Mouse (Mus musculus) left cerebral cortex, adult 2 months (tissue): ENCODE data around the gene Zfp981. TPM values are rescaled to one million over a fixed set of nuclear protein-coding genes. Genes with fewer than 3 reads are reported as not detected.
"Not testable (repeated sequence)": the region's sequence is repeated elsewhere in the genome, so short reads cannot be mapped to it uniquely, and the experiment has no call there.

Experiments
- DNase-seq, 2 experiments: peaks; one replicate each; pipeline ENCODE4 v3.0.0; 2021 to 2022; ENCODE audit warnings: low spot score in 2 of 2, mixed read lengths in 1 of 2; ENCODE audit errors: extremely low spot score in 1 of 2
- H3K27ac ChIP-seq: fragments of 200-600 bp; 2 replicates; pipeline ENCODE4 v1.8.1; 2022
- H3K4me3 ChIP-seq: fragments of 200-600 bp; 2 replicates; pipeline ENCODE4 v1.8.1; 2022
- CTCF ChIP-seq: fragments of 200-600 bp; IDR thresholded peaks from 2 replicates; pipeline ENCODE4 v1.8.1; 2022; ENCODE audit warnings: antibody characterized with exemption, mild to moderate bottlenecking, moderate library complexity
- intact Hi-C: fragments of 180-260 bp; cut with DNase I; formaldehyde crosslinking; loops from one replicate; pipeline ENCODE4 v1.15.1; 2025
- total RNA-seq, 2 experiments: library from RNA; stranded (reverse); gene quantifications; 2 replicates each; pipeline ENCODE4 v1.2.3; 2021

Zfp981 gene
- total RNA-seq, 2 experiments from 2014 or later, result not detected

- intact Hi-C loops, result loop anchor here (5.0 to 10.0 kb wide), 2 partner anchors 959 to 1258 kb away; no protein-coding TSS in a partner anchor
- no peak for DNase-seq
- no peak for TF ChIP-seq CTCF
- H3K4me3 ChIP-seq, result no peak overlapping the region
- H3K27ac ChIP-seq, result no peak overlapping the region
These were observed 14.6 kb downstream of the Zfp981 start for GRCm38 (mm10) chr4:146516474-146516873.

- not testable (repeated sequence) for DNase-seq, H3K4me3 ChIP-seq, H3K27ac ChIP-seq
- intact Hi-C loops, result loop anchor here (5.0 to 10.0 kb wide), 2 partner anchors 960 to 1258 kb away; no protein-coding TSS in a partner anchor
These were observed 15.3 kb downstream of the Zfp981 start for GRCm38 (mm10) chr4:146517150-146517549.

DNA sequence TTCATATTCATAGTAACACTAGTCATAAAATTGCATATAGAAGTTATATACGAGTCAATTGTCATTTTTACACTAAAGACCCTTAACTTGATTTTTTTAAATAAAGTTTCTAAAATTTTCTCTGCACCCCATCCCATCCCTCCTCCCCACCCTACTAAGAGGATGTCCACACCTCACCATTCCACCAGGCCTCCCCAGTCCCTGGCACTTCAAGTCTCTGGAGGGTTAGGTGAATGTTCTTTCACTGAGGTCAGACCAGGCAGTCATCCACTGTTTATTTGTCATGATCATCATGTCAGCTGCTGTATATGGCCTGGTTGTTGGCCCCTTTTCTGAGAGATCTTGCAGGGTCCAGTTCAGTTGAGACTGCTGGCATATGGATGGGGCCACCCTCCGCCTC is 18.9 kb downstream of the Zfp981 start:
- no peak overlapping the region for H3K4me3 ChIP-seq
- TF ChIP-seq CTCF, result no peak
- H3K27ac ChIP-seq, result no peak overlapping the region
- no peak for DNase-seq
- intact Hi-C loops, result no loop called here

DNA sequence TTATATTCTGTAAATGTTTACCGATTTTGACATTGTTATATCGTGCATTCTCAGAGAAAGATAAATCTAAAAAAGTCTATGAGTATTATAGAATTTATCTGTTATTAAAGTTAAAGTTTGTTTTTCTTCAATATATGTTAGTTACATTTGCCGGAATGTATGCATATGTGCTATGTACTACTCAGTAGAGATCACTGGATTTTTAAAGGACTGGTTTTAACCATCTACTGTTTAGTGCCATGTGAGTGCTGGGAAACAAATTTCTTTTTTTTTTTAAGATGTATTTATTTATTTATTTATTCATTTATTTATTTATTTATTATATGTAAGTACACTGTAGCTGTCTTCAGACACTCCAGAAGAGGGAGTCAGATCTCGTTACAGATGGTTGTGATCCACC is 32.7 kb downstream of the Zfp981 start:
- no peak for TF ChIP-seq CTCF
- Histone ChIP-seq H3K4me3 (no peak overlapping the region), H3K27ac (no peak overlapping the region)
- intact Hi-C loops, result no loop called here
- DNase-seq, result no peak

DNA sequence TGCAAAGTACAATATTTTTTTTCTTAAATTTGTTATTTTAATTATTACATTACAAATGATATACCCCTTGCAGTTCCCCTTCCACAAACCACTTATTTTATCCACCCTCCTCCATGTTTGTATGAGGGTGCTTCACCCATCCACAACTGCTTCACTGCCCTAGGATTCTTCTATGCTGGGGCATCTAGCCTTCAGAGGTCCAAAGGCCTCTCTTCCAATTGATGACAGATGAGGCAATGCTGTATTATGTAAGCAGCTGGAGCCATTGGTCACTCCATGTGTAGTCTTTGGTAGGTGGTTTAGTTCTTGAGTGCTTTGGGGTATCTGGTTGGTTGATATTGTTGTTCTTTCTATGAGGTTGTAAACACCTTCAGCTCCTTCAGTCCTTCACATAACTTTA is 34.1 kb downstream of the Zfp981 start:
- TF ChIP-seq CTCF, result no peak
- no peak overlapping the region for H3K4me3 ChIP-seq
- no peak for DNase-seq
- no peak overlapping the region for H3K27ac ChIP-seq
- intact Hi-C loops, result no loop called here

DNA sequence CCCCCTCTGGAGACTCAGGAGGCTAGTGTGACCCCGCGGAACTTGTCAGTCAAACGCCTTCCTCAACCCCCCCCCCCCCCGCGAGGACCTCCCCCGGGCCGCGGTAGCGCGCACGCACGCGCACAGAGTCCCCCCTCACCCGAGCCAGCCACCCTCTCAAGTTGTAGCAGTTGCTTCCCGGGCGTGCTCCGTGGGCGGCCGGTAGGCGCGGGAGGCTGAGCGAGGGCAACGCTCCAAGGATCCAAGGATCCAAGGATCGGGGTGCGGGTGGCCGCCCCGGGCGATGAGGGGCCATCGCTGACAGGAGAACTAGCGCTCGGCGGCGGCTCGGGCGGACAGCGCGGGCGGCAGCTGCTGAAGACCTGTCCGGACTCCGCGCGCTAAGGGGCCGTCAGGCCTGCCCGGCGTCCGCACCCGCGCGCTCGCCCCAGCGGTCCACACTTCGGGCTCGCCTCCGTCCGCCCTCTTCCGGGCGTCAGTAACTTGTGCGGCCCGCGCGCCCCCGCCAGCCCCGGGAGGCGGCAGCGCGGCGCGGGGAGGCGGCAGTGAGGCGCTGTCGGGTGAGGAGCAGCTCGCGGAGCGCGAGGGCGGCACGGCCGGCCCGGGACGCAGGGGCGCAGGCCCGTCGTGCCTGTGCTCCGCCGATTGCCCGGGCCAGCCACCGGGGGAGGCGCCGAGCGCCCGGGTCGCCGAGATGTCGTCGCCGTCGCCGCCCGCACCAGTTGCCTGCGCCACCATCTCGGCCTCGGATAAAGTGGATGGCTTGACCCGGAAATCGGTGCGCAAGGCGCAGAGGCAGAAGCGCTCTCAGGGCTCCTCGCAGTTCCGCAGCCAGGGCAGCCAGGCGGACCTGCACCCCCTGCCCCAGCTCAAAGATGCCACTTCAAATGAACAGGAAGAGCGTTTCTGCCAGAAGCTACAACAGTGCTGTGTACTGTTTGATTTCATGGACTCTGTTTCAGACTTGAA is 78.4 kb downstream of the Zfp981 start:
- H3K27ac ChIP-seq, H3K4me3 ChIP-seq, DNase-seq, intact Hi-C loops: not testable (repeated sequence)

Other genes starting within 250 kb of the Zfp981 start
- 1 to 10 TPM; 2.9 TPM for gene Zfp992, start 53.0 kb upstream of the Zfp981 start, total RNA-seq
- gene Zfp993, start 108.9 kb downstream of the Zfp981 start, total RNA-seq, result 1 to 10 TPM; 3.3 to 3.8 TPM